Mouse (Mus musculus) left cerebral cortex, postnatal 4 days (tissue): ENCODE results near the gene Dmgdh. TPM values are rescaled to one million over a fixed set of nuclear protein-coding genes. Genes with fewer than 3 reads are reported as not detected.

ENCODE experiments used
- DNase-seq: peaks from one replicate; pipeline ENCODE4 v3.0.0-alpha.2; 2022
- intact Hi-C: fragments of 180-260 bp; cut with DNase I; formaldehyde crosslinking; loops from one replicate; pipeline ENCODE4 v1.15.1; 2025
- total RNA-seq, 2 experiments: library from RNA; stranded (reverse); gene quantifications; 2 replicates each; pipeline ENCODE4 v1.2.3; 2021

Dmgdh gene
- under 1 TPM; 0.83 to 0.86 TPM for total RNA-seq

- intact Hi-C loops, result no loop called here
- DNase-seq, result no peak
Observed at GRCm38 (mm10) chr13:93674131-93674561, at the start of gene Dmgdh, which contains the start of gene Bhmt2. Dmgdh (plus strand) TSS chr13:93674433. Bhmt2 (minus strand) TSS chr13:93674302.

GRCm38 (mm10) chr13:93628861-93629260 lies 45.4 kb upstream of the Dmgdh start:
- intact Hi-C loops, result no loop called here
- DNase-seq, result no peak

- intact Hi-C loops, result no loop called here
- DNase-seq, result peak; percentile 64
Observed at GRCm38 (mm10) chr13:93630941-93631705, 43.1 kb upstream of the Dmgdh start.

GRCm38 (mm10) chr13:93632927-93633326 lies 41.3 kb upstream of the Dmgdh start:
- DNase-seq, result no peak
- intact Hi-C loops, result no loop called here

GRCm38 (mm10) chr13:93636561-93636960 lies 37.7 kb upstream of the Dmgdh start:
- intact Hi-C loops, result no loop called here
- peak; percentile 29 for DNase-seq

GRCm38 (mm10) chr13:93637282-93638245 lies 36.7 kb upstream of the Dmgdh start, which contains the start of gene Bhmt:
Bhmt (minus strand) TSS chr13:93637961.
- DNase-seq, result no peak
- intact Hi-C loops, result no loop called here

- intact Hi-C loops, result no loop called here
- no peak for DNase-seq
Observed at GRCm38 (mm10) chr13:93639636-93640035, 34.6 kb upstream of the Dmgdh start.

GRCm38 (mm10) chr13:93648387-93649130 lies 25.7 kb upstream of the Dmgdh start:
- DNase-seq, result no peak
- intact Hi-C loops, result no loop called here

GRCm38 (mm10) chr13:93653382-93653781 lies 20.9 kb upstream of the Dmgdh start:
- intact Hi-C loops, result no loop called here
- no peak for DNase-seq

- intact Hi-C loops, result no loop called here
- DNase-seq, result peak; percentile 14
Observed at GRCm38 (mm10) chr13:93657941-93658340, 16.3 kb upstream of the Dmgdh start.

- DNase-seq, result no peak
- intact Hi-C loops, result no loop called here
Observed at GRCm38 (mm10) chr13:93667586-93667985, 6.6 kb upstream of the Dmgdh start.

GRCm38 (mm10) chr13:93672371-93672770 lies 1.9 kb upstream of the Dmgdh start:
- no peak for DNase-seq
- intact Hi-C loops, result no loop called here

GRCm38 (mm10) chr13:93673296-93673695 lies 937 bp upstream of the Dmgdh start:
- DNase-seq, result no peak
- intact Hi-C loops, result no loop called here

GRCm38 (mm10) chr13:93676864-93677263 lies 2.6 kb downstream of the Dmgdh start:
- no peak for DNase-seq
- intact Hi-C loops, result no loop called here

- DNase-seq, result no peak
- intact Hi-C loops, result no loop called here
Observed at GRCm38 (mm10) chr13:93683336-93683735, 9.1 kb downstream of the Dmgdh start.

GRCm38 (mm10) chr13:93685226-93685625 lies 11.0 kb downstream of the Dmgdh start:
- intact Hi-C loops, result no loop called here
- DNase-seq, result no peak

GRCm38 (mm10) chr13:93687321-93687720 lies 13.1 kb downstream of the Dmgdh start:
- intact Hi-C loops, result no loop called here
- DNase-seq, result no peak

GRCm38 (mm10) chr13:93689566-93689965 lies 15.3 kb downstream of the Dmgdh start:
- intact Hi-C loops, result no loop called here

GRCm38 (mm10) chr13:93690821-93691220 lies 16.6 kb downstream of the Dmgdh start:
- DNase-seq, result no peak
- intact Hi-C loops, result no loop called here

More at GRCm38 (mm10) chr13:93689566-93689965, 15.3 kb downstream of the Dmgdh start:
- DNase-seq, result no peak

GRCm38 (mm10) chr13:93698866-93699265 lies 24.6 kb downstream of the Dmgdh start:
- no peak for DNase-seq
- intact Hi-C loops, result no loop called here

- DNase-seq, result no peak
- intact Hi-C loops, result no loop called here
Observed at GRCm38 (mm10) chr13:93705697-93706096, 31.5 kb downstream of the Dmgdh start.
